Mouse (Mus musculus): ENCODE data around the gene Myo1e. TPM values are rescaled to one million over a fixed set of nuclear protein-coding genes. Genes with fewer than 3 reads are reported as not detected.
A peak's percentile ranks its signal among the peaks of the same experiment; 100 is the strongest.

Myo1e gene
- polyA plus RNA-seq, 1 experiment = 86.6 TPM

GRCm38 (mm10) chr9:70219295-70219931, 12.3 kb downstream of the Myo1e start:
- Histone ChIP-seq H3K4me1 (ENCODE audit: control insufficient read depth, insufficient read depth, low read length) (peaks cover 40% of the 10 kb centered on the region), H3K4me3 (ENCODE audit: insufficient read depth, low read length) (no peak overlapping the region), H3K27ac (ENCODE audit: insufficient read depth, low read depth, low read length) (no peak overlapping the region)
- TF ChIP-seq CTCF (IDR thresholded peaks at IDR 0.05; ENCODE audit: low read depth, low read length) = no peak
- TF ChIP-seq POLR2A (IDR thresholded peaks at IDR 0.05; ENCODE audit: borderline replicate concordance, low read depth, low read length) = no peak

GRCm38 (mm10) chr9:70220461-70221170, 13.5 kb downstream of the Myo1e start:
- no peak overlapping the region for H3K4me3 ChIP-seq (ENCODE audit: insufficient read depth, low read length)
- H3K4me1 ChIP-seq (ENCODE audit: control insufficient read depth, insufficient read depth, low read length) = peaks cover 40% of the 10 kb centered on the region
- TF ChIP-seq CTCF (IDR thresholded peaks at IDR 0.05; ENCODE audit: low read depth, low read length) (no peak), POLR2A (IDR thresholded peaks at IDR 0.05; ENCODE audit: borderline replicate concordance, low read depth, low read length) (no peak)
- no peak overlapping the region for H3K27ac ChIP-seq (ENCODE audit: insufficient read depth, low read depth, low read length)

GRCm38 (mm10) chr9:70223142-70223541, 16.0 kb downstream of the Myo1e start:
- TF ChIP-seq POLR2A (IDR thresholded peaks at IDR 0.05; ENCODE audit: borderline replicate concordance, low read depth, low read length) (no peak), CTCF (IDR thresholded peaks at IDR 0.05; ENCODE audit: low read depth, low read length) (no peak)
- H3K4me3 ChIP-seq (ENCODE audit: insufficient read depth, low read length) = no peak overlapping the region
- no peak overlapping the region for H3K27ac ChIP-seq (ENCODE audit: insufficient read depth, low read depth, low read length)
- peaks cover 23% of the 10 kb centered on the region for H3K4me1 ChIP-seq (ENCODE audit: control insufficient read depth, insufficient read depth, low read length)

GRCm38 (mm10) chr9:70224046-70224445, 16.9 kb downstream of the Myo1e start:
- Histone ChIP-seq H3K27ac (ENCODE audit: insufficient read depth, low read depth, low read length) (no peak overlapping the region), H3K4me1 (ENCODE audit: control insufficient read depth, insufficient read depth, low read length) (peaks cover 14% of the 10 kb centered on the region), H3K4me3 (ENCODE audit: insufficient read depth, low read length) (no peak overlapping the region)
- no peak for TF ChIP-seq POLR2A (IDR thresholded peaks at IDR 0.05; ENCODE audit: borderline replicate concordance, low read depth, low read length)

GRCm38 (mm10) chr9:70226359-70226758, 19.2 kb downstream of the Myo1e start:
- TF ChIP-seq CTCF (IDR thresholded peaks at IDR 0.05; ENCODE audit: low read depth, low read length) = no peak
- no peak for TF ChIP-seq POLR2A (IDR thresholded peaks at IDR 0.05; ENCODE audit: borderline replicate concordance, low read depth, low read length)
- Histone ChIP-seq H3K4me1 (ENCODE audit: control insufficient read depth, insufficient read depth, low read length) (peaks cover 3% of the 10 kb centered on the region; the same call in 1 of the 2 replicates), H3K27ac (ENCODE audit: insufficient read depth, low read depth, low read length) (no peak overlapping the region), H3K4me3 (ENCODE audit: insufficient read depth, low read length) (no peak overlapping the region)

- Histone ChIP-seq H3K27ac (ENCODE audit: insufficient read depth, low read depth, low read length) (no peak overlapping the region), H3K4me1 (ENCODE audit: control insufficient read depth, insufficient read depth, low read length) (peaks cover 5% of the 10 kb centered on the region; the same call in 1 of the 2 replicates), H3K4me3 (ENCODE audit: insufficient read depth, low read length) (no peak overlapping the region)
- TF ChIP-seq CTCF (IDR thresholded peaks at IDR 0.05; ENCODE audit: low read depth, low read length) (no peak), POLR2A (IDR thresholded peaks at IDR 0.05; ENCODE audit: borderline replicate concordance, low read depth, low read length) (no peak)
These were observed 22.7 kb downstream of the Myo1e start for GRCm38 (mm10) chr9:70229823-70230222.

- TF ChIP-seq CTCF (IDR thresholded peaks at IDR 0.05; ENCODE audit: low read depth, low read length) (no peak), POLR2A (IDR thresholded peaks at IDR 0.05; ENCODE audit: borderline replicate concordance, low read depth, low read length) (no peak)
- no peak overlapping the region for H3K27ac ChIP-seq (ENCODE audit: insufficient read depth, low read depth, low read length)
- no peak overlapping the region for H3K4me3 ChIP-seq (ENCODE audit: insufficient read depth, low read length)
- peaks cover 22% of the 10 kb centered on the region for H3K4me1 ChIP-seq (ENCODE audit: control insufficient read depth, insufficient read depth, low read length)
These were observed 25.2 kb downstream of the Myo1e start for GRCm38 (mm10) chr9:70232044-70233010.

- Histone ChIP-seq H3K4me3 (ENCODE audit: insufficient read depth, low read length) (no peak overlapping the region), H3K4me1 (ENCODE audit: control insufficient read depth, insufficient read depth, low read length) (peaks cover 53% of the 10 kb centered on the region), H3K27ac (ENCODE audit: insufficient read depth, low read depth, low read length) (peak overlapping the region; percentile 13; the same call in 1 of the 2 replicates)
- TF ChIP-seq POLR2A (IDR thresholded peaks at IDR 0.05; ENCODE audit: borderline replicate concordance, low read depth, low read length) (no peak), CTCF (IDR thresholded peaks at IDR 0.05; ENCODE audit: low read depth, low read length) (no peak)
These were observed 30.0 kb downstream of the Myo1e start for GRCm38 (mm10) chr9:70237136-70237535.

GRCm38 (mm10) chr9:70237561-70237960, 30.4 kb downstream of the Myo1e start:
- Histone ChIP-seq H3K27ac (ENCODE audit: insufficient read depth, low read depth, low read length) (peak overlapping the region; percentile 43), H3K4me3 (ENCODE audit: insufficient read depth, low read length) (no peak overlapping the region)
- TF ChIP-seq POLR2A (IDR thresholded peaks at IDR 0.05; ENCODE audit: borderline replicate concordance, low read depth, low read length) (no peak), CTCF (IDR thresholded peaks at IDR 0.05; ENCODE audit: low read depth, low read length) (no peak)

More at GRCm38 (mm10) chr9:70237561-70237960, 30.4 kb downstream of the Myo1e start:
- H3K4me1 ChIP-seq (ENCODE audit: control insufficient read depth, insufficient read depth, low read length) = peaks cover 56% of the 10 kb centered on the region

All from bone marrow macrophage, adult 2 months (primary cell).